Mouse (Mus musculus): ENCODE results near the gene Slc3a2.

The Slc3a2 gene

DNA sequence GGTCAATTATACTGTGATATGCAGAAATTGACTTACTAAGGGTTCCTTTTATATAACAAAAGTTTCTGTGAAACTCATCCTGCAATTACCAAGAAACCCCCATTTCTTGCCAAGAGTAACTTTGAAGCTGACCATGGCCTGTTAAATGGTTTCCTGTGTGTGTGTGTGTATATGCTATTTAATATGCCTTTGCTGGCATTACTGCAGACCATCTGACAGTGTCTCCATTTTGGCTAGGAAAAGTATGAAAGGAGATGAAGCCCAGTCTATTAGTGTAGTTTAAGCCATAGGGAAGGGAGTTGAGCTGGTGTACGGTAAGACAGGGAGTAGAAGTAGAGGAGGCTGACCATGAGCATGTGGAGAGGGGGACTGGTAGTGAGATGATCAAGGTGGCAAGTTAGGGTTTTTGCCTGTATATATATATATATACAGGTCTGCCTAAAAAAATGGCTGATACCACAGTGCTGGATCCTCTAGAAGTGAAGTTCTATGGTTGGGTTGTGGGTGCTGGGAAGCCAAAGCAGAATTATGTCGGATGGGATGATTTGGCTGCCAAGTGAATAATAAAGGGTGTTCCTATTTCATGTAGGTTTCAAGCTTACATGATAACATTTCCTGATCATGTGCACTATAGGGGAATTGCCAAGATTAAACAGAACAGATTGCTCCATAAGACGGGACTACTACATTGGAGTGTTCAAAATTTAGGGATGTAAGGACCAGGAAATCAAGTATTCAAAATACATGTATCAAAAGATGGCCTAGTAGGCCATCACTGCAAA lies 3.6 kb upstream of the Slc3a2 start:
- DNase-seq: no peak

DNA sequence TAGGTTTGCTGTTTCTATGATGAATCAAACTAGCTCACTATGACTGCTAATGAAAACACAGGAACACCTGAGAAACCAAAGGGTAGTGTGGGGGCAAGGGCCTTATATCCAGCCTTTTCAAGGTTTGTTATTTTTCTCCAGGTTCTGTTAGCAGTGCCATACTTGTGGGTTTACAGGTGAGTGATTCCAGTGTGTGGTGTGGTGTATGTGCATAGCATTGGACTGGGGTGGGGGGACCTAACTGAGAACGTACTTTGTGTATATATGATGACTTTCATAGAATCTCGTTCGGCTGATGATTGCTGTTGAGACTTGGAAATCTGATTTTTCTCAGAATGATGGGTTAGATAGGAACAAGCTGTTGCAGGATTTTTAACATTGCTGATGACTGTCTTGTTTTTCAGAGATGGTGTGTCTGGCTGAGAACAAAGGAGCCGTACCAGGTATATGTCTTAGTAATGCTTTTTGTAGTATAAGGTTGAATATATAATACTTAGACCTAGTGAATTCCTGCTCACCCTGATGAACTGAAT lies 2.0 kb upstream of the Slc3a2 start:
- DNase-seq: no peak

DNA sequence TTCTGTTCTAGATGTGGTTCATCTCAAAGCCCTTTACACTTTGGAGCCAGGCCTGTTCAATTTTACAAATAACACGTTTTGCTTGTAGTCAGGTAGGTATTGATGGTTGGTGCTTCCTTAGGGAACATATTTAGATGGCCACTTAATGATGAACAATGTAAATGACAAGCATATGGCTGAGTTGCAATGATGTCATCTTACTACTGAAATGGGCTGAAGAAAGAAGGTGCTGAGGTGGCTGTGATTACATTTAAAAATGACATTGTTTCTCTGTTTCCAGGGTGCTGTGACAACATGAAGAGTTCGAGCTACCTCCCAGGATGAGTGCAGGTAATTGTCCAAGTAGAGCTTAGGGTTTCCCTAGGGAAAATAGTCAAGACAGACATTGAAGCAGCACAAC lies 1.2 kb upstream of the Slc3a2 start:
- DNase-seq: no peak

DNA sequence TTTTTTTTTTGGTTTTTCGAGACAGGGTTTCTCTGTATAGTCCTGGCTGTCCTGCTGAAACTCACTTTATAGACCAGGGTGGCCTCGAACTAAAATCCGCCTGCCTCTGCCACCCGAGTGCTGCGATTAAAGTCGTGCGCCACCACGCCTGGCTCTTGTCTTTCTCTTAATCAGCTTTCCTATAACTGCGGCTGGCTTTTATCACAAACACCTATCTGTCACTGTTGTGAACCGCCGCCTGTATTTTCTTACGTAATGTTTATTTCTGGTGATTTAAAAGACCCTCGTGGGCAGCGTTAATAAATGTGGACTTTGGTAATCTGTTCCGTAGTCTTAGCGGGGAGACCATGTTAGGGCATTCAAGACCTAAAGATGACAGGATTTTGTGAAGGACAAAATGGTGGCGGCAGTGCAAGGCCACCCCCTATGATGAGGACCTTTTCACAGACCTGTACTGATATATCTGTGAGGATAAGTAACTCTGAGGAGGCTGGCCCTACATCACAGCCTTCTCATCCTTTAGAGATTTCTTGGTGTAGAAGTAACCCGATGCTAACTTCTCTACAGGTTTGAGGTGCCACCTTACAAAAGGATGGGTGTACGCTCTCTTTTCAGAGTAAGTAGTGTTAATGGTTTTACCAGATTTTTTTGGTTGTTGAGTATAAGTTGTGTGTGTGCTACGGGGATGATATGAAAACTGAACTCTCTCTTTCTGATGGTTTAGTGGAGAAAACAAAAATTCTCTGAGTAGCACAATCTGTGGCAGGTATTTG lies 591 bp upstream of the Slc3a2 start:
- no peak for DNase-seq

DNA sequence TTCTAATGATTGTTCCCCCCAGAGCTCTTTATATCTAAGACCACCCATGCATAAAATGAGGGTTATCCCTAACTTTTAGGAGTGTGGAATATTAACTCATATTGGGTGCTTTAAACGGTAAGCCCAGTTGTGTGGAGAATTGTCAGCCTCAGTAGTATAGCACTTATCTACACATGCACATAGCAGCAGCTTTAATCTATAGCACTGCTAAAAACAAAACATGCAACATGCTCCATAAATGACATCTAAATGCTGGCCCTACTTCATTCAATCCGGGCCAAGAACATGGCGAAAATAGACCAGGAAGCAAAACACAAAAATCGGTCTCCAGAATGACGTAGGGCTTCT lies 636 bp downstream of the Slc3a2 start:
- DNase-seq: no peak

DNA sequence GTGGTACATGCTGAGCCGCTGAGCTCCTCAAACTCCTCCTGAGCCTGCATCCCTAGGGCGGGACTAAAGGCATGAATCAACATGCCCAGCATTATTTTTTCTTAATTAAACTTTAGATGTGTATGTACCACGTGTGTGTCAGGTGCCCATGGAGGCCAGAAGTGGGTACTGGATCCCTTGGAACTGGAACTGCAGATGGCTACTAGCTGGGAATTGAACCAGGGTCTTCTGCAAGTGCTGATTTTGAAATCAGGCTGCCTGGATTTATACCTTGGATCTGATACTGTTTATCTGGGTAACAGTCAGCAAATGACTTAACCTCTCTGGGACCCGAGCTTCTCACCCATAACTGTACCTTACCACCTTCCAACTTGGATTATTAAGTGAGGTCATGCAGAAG lies 1.1 kb downstream of the Slc3a2 start:
- DNase-seq: no peak

DNA sequence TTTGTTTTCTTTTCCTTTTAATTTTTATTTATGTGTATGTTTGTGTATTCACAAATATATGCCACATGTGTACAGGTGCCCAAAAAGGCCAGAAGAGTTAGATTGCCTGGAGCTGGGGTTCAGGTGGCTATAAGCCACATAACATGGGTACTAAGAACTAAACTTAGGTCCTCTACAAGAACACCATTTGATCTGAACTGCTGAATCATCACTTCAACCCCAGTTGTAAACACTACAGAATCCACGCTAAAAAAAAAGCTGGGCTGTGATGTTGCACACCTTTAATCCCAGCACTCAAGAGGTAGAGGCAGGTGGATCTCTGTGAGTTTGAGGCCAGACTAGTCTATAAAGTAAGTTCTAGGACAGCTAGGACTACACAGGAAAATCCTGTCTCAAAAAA lies 1.8 kb downstream of the Slc3a2 start:
- DNase-seq: no peak

DNA sequence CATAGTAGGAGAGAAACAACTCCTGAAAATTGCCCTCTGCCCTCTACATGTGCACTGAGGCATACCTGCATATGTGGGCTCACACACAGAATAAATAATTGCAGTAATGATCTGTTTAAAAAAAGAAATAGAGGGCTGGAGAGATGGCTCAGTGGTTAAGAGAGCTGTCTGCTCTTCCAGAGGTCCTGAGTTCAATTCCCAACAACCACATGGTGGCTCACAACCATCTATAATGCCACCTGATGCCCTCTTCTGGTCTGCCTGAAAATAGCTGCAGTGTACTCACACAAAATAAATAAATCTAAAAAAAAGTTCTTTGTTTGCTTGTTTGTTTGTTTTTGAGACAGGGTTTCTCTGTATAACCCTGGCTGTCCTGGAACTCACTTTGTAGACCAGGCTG lies 4.1 kb downstream of the Slc3a2 start:
- peak; percentile 22 for DNase-seq

DNA sequence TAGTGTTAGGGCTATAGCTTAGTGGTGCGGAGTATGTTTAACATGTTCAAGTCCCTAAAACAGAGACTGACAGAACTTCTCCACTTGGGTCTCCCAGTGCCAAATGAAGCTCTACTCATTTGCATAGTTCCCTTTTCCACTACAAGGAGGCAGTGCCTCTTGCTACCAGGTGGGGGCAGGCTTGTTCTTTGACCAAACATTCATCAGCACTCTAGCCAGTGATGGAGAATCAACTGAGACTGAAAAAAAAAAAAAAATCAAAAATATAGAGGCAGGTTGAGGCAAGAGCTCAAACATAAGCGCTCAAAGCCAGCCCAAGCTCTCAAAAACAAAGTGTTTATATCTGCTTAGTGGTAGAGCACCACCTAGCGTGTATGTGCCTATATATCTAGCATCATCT lies 4.8 kb downstream of the Slc3a2 start:
- peak; percentile 73 for DNase-seq

DNA sequence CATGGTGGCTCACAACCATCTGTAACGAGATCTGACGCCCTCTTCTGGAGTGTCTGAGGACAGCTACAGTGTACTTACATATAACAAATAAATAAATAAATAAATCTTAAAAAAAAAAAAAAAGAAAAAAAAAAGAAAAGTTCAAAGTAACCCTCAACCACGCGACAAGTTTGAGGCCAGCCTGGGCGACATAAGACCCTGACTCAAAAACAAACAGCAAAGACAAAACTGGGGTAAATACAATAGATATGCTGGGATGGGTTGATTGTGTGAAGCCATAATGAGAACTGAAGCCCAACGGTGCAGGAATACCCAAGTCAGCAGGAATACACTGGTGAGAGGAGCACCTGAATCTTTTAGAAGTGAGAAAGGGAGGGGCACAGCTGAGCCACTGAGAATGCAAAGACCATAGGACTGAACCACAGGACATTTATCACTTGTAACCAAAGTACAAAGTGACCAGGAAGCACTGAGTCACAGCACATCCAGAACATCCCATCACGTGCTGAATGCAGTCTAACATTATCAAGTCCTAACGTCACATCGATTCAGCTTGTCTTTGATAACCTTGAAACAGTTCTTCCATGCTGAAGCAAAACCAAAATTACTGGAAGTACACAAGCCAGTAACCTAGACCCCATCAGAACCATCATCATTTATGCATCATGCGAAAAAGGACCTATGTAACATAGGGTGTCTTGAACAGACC lies 6.2 kb downstream of the Slc3a2 start:
- no peak for DNase-seq

DNA sequence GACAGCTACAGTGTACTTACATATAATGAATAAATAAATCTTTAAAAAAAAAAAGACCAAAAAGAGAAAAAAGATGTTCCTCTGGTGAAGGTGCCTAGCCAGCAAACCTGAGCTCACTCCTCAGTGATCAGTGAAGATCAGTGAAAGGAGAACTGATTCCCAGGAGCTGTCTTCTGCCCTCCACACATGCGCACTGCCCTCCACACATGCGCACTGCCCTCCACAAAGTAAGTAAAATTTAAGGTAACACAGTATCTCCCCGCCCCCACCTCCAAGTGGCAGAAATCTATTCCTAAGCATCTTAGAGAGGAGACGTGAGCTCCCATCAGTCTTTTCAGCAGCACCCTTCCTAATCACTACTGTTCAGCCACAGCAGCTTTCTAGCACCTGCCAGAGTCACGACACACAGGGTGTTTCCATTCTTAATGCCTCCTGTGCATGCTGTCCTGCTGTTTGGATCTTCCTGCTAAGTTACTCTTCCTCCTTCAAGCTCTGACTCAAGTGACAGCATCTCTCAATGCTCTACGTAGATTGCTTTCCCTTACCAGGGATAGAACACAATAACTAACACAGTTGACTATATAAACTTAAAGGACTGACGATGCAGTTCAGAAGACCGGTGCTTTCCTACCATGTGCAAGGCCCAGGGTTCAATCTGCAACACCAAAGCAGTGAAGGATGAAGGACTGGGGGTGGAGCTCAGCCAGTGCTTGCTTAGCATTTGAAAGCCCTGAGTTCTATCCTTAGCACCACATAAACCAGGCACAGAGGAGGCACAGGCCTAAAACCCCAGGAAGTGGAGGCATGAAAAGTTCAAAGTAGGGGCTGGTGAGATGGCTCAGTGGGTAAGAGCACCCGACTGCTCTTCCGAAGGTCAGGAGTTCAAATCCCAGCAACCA lies 7.1 kb downstream of the Slc3a2 start:
- no peak for DNase-seq

DNA sequence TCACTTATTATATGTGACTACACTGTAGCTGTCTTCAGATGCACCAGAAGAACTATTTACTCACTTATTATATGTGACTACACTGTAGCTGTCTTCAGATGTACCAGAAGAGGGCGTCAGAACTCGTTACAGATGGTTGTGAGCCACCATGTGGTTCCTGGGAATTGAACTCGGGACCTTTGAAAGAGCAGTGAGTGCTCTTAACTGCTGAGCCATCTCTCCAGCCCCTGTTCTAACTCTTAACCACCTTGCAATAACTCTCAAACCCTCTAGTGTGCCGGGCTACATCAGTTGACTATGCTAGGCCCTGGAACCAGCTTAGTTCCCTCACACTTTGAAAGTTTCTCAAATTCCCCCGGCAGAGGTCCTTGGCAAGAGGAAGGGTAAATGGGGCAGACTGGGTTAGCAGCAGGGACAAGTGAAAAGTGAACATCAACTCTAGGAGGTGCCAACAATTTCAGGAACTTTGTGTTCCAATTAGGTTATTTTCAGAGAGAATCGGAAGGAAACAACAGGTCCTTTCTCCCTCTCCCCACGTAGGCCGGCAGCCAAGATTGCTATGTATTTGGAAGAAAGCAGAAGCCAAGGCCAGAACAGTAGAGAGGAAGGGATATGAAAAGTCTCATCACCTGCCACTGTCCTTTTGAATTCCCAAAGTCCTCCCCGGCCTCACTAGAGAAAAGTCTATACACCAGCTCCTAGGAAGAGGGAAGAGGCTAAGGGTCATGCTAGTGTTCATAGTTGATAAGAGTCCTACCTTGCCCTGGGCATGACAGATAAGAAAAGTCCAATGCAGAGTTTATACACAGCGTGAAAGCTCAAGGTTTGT lies 8.3 kb downstream of the Slc3a2 start:
- DNase-seq: no peak

DNA sequence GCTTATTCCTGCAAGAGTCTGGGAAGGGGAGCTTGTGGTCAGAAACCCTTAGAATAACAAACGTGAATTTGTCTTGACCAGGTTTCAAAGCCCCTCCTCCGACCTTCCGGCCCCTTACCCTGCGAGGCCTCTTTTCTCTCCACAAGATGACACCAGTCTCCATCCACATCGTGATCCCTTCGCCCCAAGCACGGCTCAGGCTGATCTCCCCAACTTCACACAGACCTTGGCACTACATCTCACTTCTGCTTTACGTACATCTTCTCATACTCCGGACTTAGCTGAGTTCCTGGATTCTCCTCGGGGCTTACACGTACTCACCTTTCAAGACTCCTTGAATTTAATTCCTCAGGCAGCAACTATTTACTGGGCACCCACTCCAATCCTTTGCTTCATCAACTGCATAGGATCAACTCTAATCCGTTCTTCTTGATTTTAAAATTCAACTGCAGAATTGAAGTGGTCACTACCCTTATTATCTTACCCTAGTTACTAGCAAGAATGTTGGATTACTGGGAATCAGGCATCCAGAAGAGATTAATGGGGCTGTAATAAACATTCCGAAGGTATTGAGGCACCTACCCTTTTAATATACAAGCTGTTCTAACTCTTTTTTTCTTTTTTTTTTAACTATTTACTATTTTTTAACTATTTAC lies 9.0 kb downstream of the Slc3a2 start:
- no peak for DNase-seq

DNA sequence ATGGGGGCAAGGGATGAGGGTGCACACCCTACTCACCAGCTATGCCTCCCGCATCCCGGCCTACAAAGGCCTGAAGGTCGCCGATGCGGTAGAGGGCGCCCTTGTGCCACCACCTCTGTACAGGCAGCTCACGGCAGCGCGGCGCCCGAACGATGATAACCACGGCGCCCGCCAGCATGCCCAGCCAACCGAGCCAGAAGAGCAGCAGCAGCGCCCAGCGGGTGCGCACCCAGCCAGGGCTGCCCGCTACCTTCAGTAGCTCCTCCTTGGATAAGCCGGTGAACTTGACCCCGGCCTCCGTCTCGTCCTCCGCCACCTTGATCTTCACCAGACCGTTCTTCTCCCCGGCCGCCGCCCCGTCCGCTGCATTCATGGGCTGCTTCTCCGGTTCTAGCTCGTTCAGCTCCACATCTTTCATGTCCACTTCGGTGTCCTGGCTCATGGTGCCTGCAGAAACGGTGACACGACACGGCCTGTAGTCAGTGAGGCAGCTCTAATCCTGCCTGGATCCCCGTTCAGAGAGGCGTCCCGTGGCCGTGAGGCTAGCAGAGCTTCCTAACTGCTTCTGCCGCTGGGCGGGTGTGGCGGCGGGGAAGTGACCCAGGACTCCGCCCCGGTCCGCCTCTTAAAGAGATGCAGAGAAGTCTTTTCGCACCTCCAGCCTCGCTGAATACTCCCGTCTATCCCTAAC lies 9.7 kb downstream of the Slc3a2 start:
- DNase-seq: peak; percentile 97

DNA sequence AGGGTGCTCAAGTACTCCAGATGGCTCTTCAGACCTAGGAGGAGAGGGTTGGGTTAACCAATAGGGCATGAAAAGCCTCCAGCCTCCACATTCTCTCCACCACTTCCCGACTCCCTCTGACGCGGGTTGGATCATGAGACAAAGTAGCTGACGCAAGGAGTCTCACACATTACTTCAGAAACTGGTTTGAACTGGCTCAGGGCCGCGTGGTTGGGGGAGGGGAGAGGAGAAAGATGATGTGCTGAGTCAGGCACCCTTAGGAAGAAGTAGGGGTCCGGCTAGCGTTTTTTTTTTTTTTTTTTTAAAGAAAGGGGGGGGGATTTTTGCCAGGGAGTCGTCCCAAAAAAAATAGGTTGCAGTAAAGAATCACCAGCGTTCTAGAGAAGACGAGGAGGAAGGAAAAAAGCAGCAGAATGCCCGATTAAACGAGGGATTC lies 10.3 kb downstream of the Slc3a2 start:
- DNase-seq: peak; percentile 79

DNA sequence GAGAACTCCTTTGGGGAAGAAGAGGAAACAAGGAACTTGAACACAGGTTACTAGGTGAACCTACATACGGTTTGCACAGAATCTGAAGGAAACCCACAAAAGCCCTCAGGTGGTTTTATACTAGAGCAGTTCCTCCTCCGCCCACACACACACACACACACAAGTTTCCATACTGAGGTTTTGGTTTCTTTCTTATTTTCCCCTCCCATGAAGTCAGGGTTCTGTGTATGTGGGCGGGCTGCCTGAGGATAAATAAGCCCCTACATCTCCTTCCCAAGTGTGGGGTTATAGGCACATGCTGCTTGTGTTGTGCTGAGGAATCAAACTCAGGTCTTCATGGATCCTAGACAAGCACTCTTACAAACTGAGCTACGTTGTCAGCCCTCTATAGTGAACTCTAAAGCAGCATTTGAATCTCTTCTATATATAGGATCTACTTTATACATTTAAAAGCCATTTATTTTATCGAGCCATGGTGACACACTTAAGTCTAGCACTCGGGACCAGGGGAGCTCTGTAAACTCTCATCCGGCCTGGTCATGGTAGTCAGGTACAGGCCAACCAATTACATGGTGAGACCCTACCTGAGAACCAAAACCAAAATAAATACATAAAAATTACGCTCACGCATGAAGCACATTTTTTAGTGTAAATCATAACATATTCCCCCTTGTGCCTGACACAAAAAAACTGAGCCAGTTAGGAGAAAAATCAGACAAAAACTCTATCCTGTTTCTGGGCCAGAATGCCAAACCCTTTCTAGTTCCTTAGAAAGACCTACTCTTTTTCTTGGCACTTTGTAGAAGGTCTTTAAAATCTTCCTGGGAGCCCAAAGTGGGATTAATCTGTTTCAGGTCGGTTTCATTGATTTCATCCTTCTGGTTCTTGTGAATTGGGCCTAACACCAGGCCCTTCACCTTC lies 11.0 kb downstream of the Slc3a2 start:
- peak; percentile 67 for DNase-seq

DNA sequence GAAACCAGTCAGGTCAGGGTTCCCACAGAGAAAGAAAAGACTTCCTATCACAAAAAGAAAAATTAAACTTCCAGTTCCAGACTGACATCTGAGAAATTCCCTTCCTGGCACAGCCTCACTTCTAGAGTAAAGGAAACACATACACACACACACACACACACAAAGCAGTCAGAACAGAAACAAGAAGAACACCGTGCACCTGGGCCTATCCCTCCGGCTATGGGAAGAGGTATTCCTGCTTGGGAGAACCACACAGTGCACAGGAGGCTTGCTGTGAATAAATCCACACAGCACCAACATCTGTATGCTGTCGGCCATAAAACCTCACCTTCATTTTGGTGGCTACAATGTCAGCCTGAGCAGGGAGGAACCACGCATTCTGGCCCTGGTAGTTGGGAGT lies 11.7 kb downstream of the Slc3a2 start:
- peak; percentile 14 for DNase-seq

DNA sequence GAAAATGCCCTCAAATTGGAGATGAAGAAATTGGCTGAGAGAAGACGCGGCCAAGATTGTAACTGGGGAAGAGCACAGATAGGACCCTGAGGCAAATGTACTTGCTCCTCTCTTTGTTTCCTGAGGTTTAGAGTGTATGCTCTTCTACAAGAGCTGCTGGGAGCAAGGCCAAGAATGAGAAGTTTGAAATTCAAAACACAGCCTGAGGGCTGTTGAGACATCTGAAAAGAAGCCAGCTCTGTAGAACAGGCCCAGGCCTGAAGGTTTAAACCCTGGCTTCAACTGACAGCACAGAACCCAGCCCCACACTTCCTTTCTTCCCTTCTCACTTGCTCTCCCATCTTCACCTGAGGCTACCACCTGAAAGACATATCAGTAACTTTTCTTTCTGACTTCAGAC lies 13.1 kb downstream of the Slc3a2 start:
- no peak for DNase-seq

DNA sequence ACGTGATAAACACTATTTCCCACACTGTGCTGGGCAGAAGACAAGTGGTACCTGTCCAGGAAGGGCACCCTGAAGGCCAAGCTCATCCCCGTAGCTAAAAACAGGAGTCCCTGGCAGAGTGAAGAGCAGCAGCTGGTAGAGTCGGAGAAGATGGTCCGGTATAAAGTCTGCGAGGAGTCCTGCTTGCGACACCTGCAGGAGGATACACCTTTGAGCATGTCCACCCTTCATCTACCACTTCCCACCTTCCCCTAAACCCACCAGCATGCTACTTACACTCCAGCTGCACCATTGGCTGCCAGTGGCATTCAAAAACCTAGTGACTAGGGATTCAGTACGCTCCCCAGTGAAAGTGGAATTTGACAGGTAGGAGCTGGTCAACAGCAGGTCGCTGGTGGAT lies 14.2 kb downstream of the Slc3a2 start:
- DNase-seq: no peak

Data from thymus, postnatal 14 days (tissue).